Mouse (Mus musculus) neural tube, embryonic 11.5 days (tissue): ENCODE results near the gene Il21r. TPM values are rescaled to one million over a fixed set of nuclear protein-coding genes. Genes with fewer than 3 reads are reported as not detected.

Source experiments
- ATAC-seq: fragments of 200-750 bp; cut with Nextera tagmentation; 2 replicates; pipeline ENCODE4 v1.8.0; 2017; ENCODE audit warnings: moderate number of reproducible peaks, mild to moderate bottlenecking, moderate TSS enrichment, moderate library complexity; ENCODE audit not compliant: insufficient read depth, low FRiP score, low TSS enrichment
- DNase-seq: peaks from one replicate; pipeline ENCODE4 v3.0.0-alpha.2; 2015; ENCODE audit warnings: low spot score
- H3K27ac ChIP-seq: fragments of 300-500 bp; sonication (generic); 2 replicates; pipeline ENCODE4 v1.5.1; 2014; ENCODE audit warnings: low read depth, mild to moderate bottlenecking, low read length
- H3K27me3 ChIP-seq: fragments of 300-500 bp; sonication (generic); 2 replicates; pipeline ENCODE4 v1.6.1; 2014; ENCODE audit warnings: mild to moderate bottlenecking, low read length, mixed read lengths; ENCODE audit not compliant: control insufficient read depth, insufficient read depth
- H3K36me3 ChIP-seq: fragments of 300-500 bp; sonication (generic); 2 replicates; pipeline ENCODE4 v1.6.1; 2014; ENCODE audit warnings: mild to moderate bottlenecking, low read length, moderate library complexity, mixed read lengths; ENCODE audit not compliant: control insufficient read depth, insufficient read depth
- H3K4me1 ChIP-seq: fragments of 300-500 bp; sonication (generic); 2 replicates; pipeline ENCODE4 v1.6.1; 2014; ENCODE audit warnings: low read length, mixed read lengths; ENCODE audit not compliant: control insufficient read depth, insufficient read depth
- H3K4me2 ChIP-seq: fragments of 300-500 bp; sonication (generic); 2 replicates; pipeline ENCODE4 v1.6.1; 2014; ENCODE audit warnings: low read depth, mild to moderate bottlenecking, moderate library complexity
- H3K4me3 ChIP-seq: fragments of 300-500 bp; sonication (generic); 2 replicates; pipeline ENCODE4 v1.5.1; 2014; ENCODE audit warnings: low read depth, low read length
- H3K9ac ChIP-seq: fragments of 300-500 bp; sonication (generic); 2 replicates; pipeline ENCODE4 v1.6.1; 2014; ENCODE audit warnings: mild to moderate bottlenecking, low read length
- H3K9me3 ChIP-seq: fragments of 300-500 bp; sonication (generic); 2 replicates; pipeline ENCODE4 v1.6.1; 2016; ENCODE audit warnings: low read length; ENCODE audit not compliant: control insufficient read depth
- WGBS: fragments of 180-500 bp; shearing (Covaris S2); extraction: QIAGEN DNeasy Blood & Tissue Kit; methylation state at CpG from one replicate; pipeline ENCODE4 v1.1.7; 2014; 5-methylcytosine and 5-hydroxymethylcytosine counted together
- polyA plus RNA-seq: library from polyadenylated mRNA; unstranded; fragments of >200 nt; fragmentation: Nextera tagmentation; extraction: Ambion mirVana; gene quantifications from 2 replicates; pipeline ENCODE4 v1.2.1, GENCODE M21; 2014

The Il21r gene
- polyA plus RNA-seq, 1 experiment from 2014 or later = 0.25 TPM

DNA sequence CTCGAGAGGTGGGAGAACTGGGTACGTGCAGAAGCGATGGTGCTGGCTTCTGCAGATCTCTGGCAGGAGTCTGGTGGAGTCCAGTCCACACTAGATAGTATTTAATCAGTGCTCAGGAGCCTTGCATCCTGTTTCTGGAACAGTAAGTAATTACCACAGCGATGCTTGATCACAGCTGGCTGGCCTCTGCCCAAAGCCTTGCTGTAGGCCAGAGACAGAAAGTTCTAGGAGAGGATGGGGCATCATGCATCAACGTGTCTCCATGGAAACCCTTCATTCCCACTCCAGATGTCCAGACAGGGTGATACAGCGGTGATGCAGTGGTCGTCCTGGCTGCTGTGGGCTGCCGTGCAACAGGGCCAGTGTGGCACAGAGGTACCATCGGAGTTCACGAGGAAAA lies 43.7 kb upstream of the Il21r start:
- WGBS = 85% methylated on average over 10 of the region's 10 CpGs
- H3K9me3 ChIP-seq = no peaks in the 10 kb centered on the region
- DNase-seq = no peak

DNA sequence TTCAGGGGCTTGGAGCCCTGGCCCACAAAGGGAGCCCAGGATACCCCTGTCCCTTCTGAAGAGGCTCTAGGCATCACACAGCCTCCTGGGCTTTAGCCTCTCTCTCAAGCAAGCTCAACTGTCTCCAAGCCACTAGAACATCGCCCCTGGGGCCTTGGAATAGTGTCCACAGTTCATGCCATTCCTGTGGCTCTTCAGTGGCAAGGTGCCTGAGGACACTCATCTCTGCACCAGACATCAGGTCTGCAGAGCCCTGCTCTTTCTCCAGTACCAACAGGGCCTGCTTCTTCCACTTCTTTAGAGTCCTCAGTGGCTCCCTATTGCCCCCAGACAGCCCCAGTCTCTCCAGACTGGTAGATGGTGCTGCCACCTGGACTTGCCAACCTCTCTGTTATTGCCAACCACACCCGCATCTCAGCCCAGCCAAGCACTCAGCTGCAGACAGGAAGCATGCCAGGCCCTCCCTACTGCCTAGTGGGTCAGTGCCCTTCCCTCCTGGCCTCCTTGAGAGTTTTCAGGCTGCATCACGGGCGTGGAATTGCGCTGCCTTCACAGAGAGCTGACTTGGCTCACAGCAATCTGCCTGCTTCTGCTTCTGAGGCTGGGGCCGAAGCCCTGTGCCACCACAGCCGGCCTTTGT lies 43.0 kb upstream of the Il21r start:
- Histone ChIP-seq H3K4me1 (no peaks in the 10 kb centered on the region), H3K9me3 (no peaks in the 10 kb centered on the region), H3K27me3 (no peaks in the 10 kb centered on the region), H3K36me3 (no peaks in the 10 kb centered on the region), H3K27ac (no peak overlapping the region), H3K9ac (no peak overlapping the region), H3K4me2 (no peak overlapping the region), H3K4me3 (no peak overlapping the region)
- ATAC-seq (no peak), DNase-seq (no peak)
- 82% methylated on average over 7 of the region's 7 CpGs for WGBS

More for the DNA sequence above, 43.7 kb upstream of the Il21r start:
- Histone ChIP-seq H3K9ac (no peak overlapping the region), H3K27me3 (no peaks in the 10 kb centered on the region), H3K4me2 (no peak overlapping the region), H3K27ac (no peak overlapping the region), H3K4me3 (no peak overlapping the region), H3K4me1 (no peaks in the 10 kb centered on the region), H3K36me3 (no peaks in the 10 kb centered on the region)
- no peak for ATAC-seq

DNA sequence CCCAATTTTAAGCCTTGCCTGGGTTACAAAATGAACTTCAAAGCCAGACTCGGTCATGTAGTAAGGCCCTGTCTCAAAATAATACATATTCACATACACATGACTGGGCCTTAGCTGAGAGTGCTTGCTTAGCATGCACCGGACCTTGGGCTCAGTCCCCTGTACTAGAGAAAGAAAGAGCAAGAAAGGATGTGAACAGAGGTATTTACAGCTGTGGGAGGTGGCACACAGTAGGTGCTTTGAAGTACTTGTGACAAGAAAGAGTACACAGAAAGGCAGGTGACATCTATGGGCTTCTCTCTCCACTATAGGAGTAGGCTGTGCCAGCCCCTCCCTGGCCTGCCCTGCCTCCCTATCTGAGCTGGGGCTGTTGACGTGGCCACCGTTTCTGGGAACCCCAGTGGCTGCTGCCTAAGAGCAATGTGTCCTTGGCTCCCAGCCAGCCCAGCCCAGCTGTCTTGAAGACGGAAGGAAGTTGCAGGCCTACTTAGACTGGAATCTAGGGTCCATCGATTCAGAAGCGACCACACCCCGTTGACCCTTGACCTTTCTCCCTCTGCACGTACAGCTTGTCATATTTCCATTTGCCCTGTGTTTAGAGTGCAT lies 42.0 kb upstream of the Il21r start:
- H3K36me3 ChIP-seq = no peaks in the 10 kb centered on the region
- 73% methylated on average over 9 of the region's 9 CpGs for WGBS

GRCm38 (mm10) chr7:125562413-125562812 lies 40.8 kb upstream of the Il21r start:
- no peaks in the 10 kb centered on the region for H3K36me3 ChIP-seq
- DNase-seq (no peak), ATAC-seq (no peak)
- peaks cover 3% of the 10 kb centered on the region; the same call in 1 of the 2 replicates for H3K4me1 ChIP-seq
- H3K27ac ChIP-seq = no peak overlapping the region
- WGBS = 73% methylated on average over 4 of the region's 4 CpGs
- H3K9me3 ChIP-seq = no peaks in the 10 kb centered on the region
- H3K4me2 ChIP-seq = no peak overlapping the region
- H3K27me3 ChIP-seq = no peaks in the 10 kb centered on the region
- no peak overlapping the region for H3K9ac ChIP-seq
- no peak overlapping the region for H3K4me3 ChIP-seq

More for the DNA sequence above, 42.0 kb upstream of the Il21r start:
- Histone ChIP-seq H3K4me3 (no peak overlapping the region), H3K4me1 (peaks cover 3% of the 10 kb centered on the region; the same call in 1 of the 2 replicates), H3K9me3 (no peaks in the 10 kb centered on the region), H3K4me2 (no peak overlapping the region), H3K27me3 (no peaks in the 10 kb centered on the region), H3K27ac (no peak overlapping the region), H3K9ac (no peak overlapping the region)
- ATAC-seq (no peak), DNase-seq (no peak)

DNA sequence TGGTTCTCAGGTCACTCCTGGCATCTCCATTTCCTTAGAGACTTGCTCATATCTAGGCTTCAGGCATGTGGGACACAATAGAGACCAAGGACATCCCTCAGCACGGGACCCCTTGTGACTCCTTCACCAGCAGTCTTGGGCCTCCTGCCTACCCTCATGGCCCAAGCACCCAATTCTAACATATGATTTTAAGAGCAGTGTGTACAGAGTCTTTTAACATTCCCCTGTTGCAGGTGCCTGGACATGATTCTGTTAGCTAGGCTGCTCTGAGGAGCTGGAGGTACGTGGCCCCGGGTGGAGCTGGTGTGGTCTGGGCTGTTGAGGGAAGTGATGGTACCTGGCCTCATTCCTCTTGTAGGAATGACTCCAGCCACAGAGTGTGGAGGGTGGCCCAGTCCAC lies 40.1 kb upstream of the Il21r start:
- H3K4me1 ChIP-seq = peaks cover 3% of the 10 kb centered on the region; the same call in 1 of the 2 replicates
- no peak for DNase-seq
- no peaks in the 10 kb centered on the region for H3K27me3 ChIP-seq
- 88% methylated on average over 3 of the region's 3 CpGs for WGBS
- H3K9ac ChIP-seq = no peak overlapping the region
- no peaks in the 10 kb centered on the region for H3K36me3 ChIP-seq
- no peak overlapping the region for H3K27ac ChIP-seq
- no peak overlapping the region for H3K4me2 ChIP-seq
- no peak overlapping the region for H3K4me3 ChIP-seq
- H3K9me3 ChIP-seq = no peaks in the 10 kb centered on the region
- ATAC-seq = no peak

GRCm38 (mm10) chr7:125564316-125565024 lies 38.8 kb upstream of the Il21r start:
- Histone ChIP-seq H3K9me3 (no peaks in the 10 kb centered on the region), H3K27me3 (no peaks in the 10 kb centered on the region), H3K27ac (no peak overlapping the region), H3K4me2 (no peak overlapping the region), H3K9ac (no peak overlapping the region), H3K4me1 (peaks cover 3% of the 10 kb centered on the region; the same call in 1 of the 2 replicates), H3K36me3 (no peaks in the 10 kb centered on the region), H3K4me3 (no peak overlapping the region)
- DNase-seq (no peak), ATAC-seq (no peak)
- 79% methylated on average over 11 of the region's 11 CpGs for WGBS

GRCm38 (mm10) chr7:125565516-125566285 lies 37.5 kb upstream of the Il21r start:
- H3K4me3 ChIP-seq = no peak overlapping the region
- H3K27ac ChIP-seq = no peak overlapping the region
- no peaks in the 10 kb centered on the region for H3K9me3 ChIP-seq
- 52% methylated on average over 12 of the region's 12 CpGs for WGBS
- no peaks in the 10 kb centered on the region for H3K27me3 ChIP-seq
- peaks cover 3% of the 10 kb centered on the region; the same call in 1 of the 2 replicates for H3K4me1 ChIP-seq
- ATAC-seq = no peak
- H3K4me2 ChIP-seq = no peak overlapping the region
- H3K9ac ChIP-seq = no peak overlapping the region
- H3K36me3 ChIP-seq = no peaks in the 10 kb centered on the region
- peak; percentile 40 for DNase-seq

DNA sequence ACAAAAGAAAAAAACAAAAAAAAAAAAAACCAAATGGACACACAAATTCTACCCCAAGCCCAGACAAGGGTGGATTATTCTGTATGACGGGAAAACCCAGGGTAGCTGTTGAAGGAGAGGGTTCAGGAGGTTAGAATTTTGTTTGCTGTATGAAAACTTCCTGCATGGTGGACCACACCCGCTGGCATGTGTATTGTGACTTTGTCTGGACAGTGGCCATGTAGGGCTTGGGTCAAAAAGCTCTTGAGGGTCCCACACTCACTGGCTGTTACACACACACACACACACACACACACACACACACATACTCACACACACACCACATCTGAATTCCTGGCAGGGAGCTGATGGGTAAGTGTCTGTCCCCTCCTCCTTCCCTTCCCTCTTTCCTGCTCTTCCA lies 36.8 kb upstream of the Il21r start:
- no peaks in the 10 kb centered on the region for H3K36me3 ChIP-seq
- no peak overlapping the region for H3K4me2 ChIP-seq
- no peak overlapping the region for H3K4me3 ChIP-seq
- no peaks in the 10 kb centered on the region for H3K9me3 ChIP-seq
- ATAC-seq (no peak), DNase-seq (no peak)
- 82% methylated on average over 2 of the region's 2 CpGs for WGBS
- H3K27ac ChIP-seq = no peak overlapping the region
- no peak overlapping the region for H3K9ac ChIP-seq
- H3K4me1 ChIP-seq = peaks cover 3% of the 10 kb centered on the region; the same call in 1 of the 2 replicates
- no peaks in the 10 kb centered on the region for H3K27me3 ChIP-seq
